Mouse (Mus musculus) ovary, adult 10 weeks (tissue): ENCODE data around the gene Tmem223. TPM values are rescaled to one million over a fixed set of nuclear protein-coding genes. Genes with fewer than 3 reads are reported as not detected.

Experiments used
- polyA plus RNA-seq: library from polyadenylated mRNA; stranded (reverse); fragments of 350-450 nt; fragmentation: Illumina TruSeq; extraction: RNeasy Lipid Tissue Mini Kit (QIAGEN cat#74804); gene quantifications from one replicate; pipeline ENCODE4 v1.2.3, GENCODE M21; 2014

Gene Tmem223
- polyA plus RNA-seq, 1 experiment from 2014 or later = 26.6 TPM

Other genes with a start within 250 kb of the Tmem223 start
- gene Slc22a8, start 179.7 kb upstream of the Tmem223 start, polyA plus RNA-seq = not detected
- gene Slc22a6, start 153.0 kb upstream of the Tmem223 start, polyA plus RNA-seq = not detected
- not detected for gene Chrm1, start 107.2 kb upstream of the Tmem223 start, polyA plus RNA-seq
- 233 TPM for gene Slc3a2, start 47.6 kb upstream of the Tmem223 start, polyA plus RNA-seq
- gene Wdr74, start 35.2 kb upstream of the Tmem223 start, polyA plus RNA-seq = 11.1 TPM
- gene 1700092M07Rik, start 30.3 kb upstream of the Tmem223 start, polyA plus RNA-seq = not detected
- gene Stx5a, start 29.6 kb upstream of the Tmem223 start, polyA plus RNA-seq = 65.4 TPM
- 63.1 TPM for gene Nxf1, start 13.9 kb upstream of the Tmem223 start, polyA plus RNA-seq
- gene Tmem179b, start 3.5 kb downstream of the Tmem223 start, polyA plus RNA-seq = 29.5 TPM
- 1.2 TPM for gene Taf6l, start 15.4 kb downstream of the Tmem223 start, polyA plus RNA-seq
- 64.4 TPM for gene Polr2g, start 27.6 kb downstream of the Tmem223 start, polyA plus RNA-seq
- gene Zbtb3, start 31.6 kb downstream of the Tmem223 start, polyA plus RNA-seq = not detected
- 110 TPM for gene Ttc9c, start 48.3 kb downstream of the Tmem223 start, polyA plus RNA-seq
- gene Hnrnpul2, start 49.0 kb downstream of the Tmem223 start, polyA plus RNA-seq = 169 TPM
- 3.6 TPM for gene AC129217.1, start 58.8 kb downstream of the Tmem223 start, polyA plus RNA-seq
- 25.1 TPM for gene Bscl2, start 66.5 kb downstream of the Tmem223 start, polyA plus RNA-seq
- 0.57 TPM for gene Gng3, start 68.2 kb downstream of the Tmem223 start, polyA plus RNA-seq
- gene Lrrn4cl, start 79.8 kb downstream of the Tmem223 start, polyA plus RNA-seq = 10.2 TPM
- gene Ubxn1, start 100.5 kb downstream of the Tmem223 start, polyA plus RNA-seq = 15.6 TPM
- gene Uqcc3, start 109.9 kb downstream of the Tmem223 start, polyA plus RNA-seq = 2.8 TPM
- gene Lbhd1, start 112.7 kb downstream of the Tmem223 start, polyA plus RNA-seq = 51.7 TPM
- gene Gm49403, start 112.9 kb downstream of the Tmem223 start, polyA plus RNA-seq = not detected
- gene 1810009A15Rik, start 117.9 kb downstream of the Tmem223 start, polyA plus RNA-seq = 17.4 TPM
- not detected for gene Gm49416, start 117.9 kb downstream of the Tmem223 start, polyA plus RNA-seq
- 1.3 TPM for gene Ints5, start 122.0 kb downstream of the Tmem223 start, polyA plus RNA-seq
- gene Ganab, start 127.1 kb downstream of the Tmem223 start, polyA plus RNA-seq = 88.1 TPM
- gene B3gat3, start 149.4 kb downstream of the Tmem223 start, polyA plus RNA-seq = 6.5 TPM
- gene Rom1, start 158.4 kb downstream of the Tmem223 start, polyA plus RNA-seq = 0.60 TPM
- gene Eml3, start 158.6 kb downstream of the Tmem223 start, polyA plus RNA-seq = 3.0 TPM
- gene Mta2, start 170.9 kb downstream of the Tmem223 start, polyA plus RNA-seq = 93.8 TPM
- 2.3 TPM for gene Tut1, start 182.9 kb downstream of the Tmem223 start, polyA plus RNA-seq
- gene Eef1g, start 196.0 kb downstream of the Tmem223 start, polyA plus RNA-seq = 118 TPM
- 70.1 TPM for gene Ahnak, start 218.3 kb downstream of the Tmem223 start, polyA plus RNA-seq